Mouse (Mus musculus): ENCODE measurements around the gene Hdgf. TPM values are rescaled to one million over a fixed set of nuclear protein-coding genes. Genes with fewer than 3 reads are reported as not detected.
A peak's percentile ranks its signal among the peaks of the same experiment; 100 is the strongest.

Hdgf gene
- total RNA-seq, 2 experiments from 2014 or later, result 152 to 161 TPM

- intact Hi-C loops (cut with DNase I; ENCODE audit: low total_unique reads), result loop anchor here (2.0 to 10.0 kb wide), 2 partner anchors 25 to 49 kb away; no protein-coding TSS in a partner anchor
- DNase-seq, result peak; percentile 84
These were observed 29.7 kb downstream of the Hdgf start for GRCm38 (mm10) chr3:87935776-87936175.

DNA sequence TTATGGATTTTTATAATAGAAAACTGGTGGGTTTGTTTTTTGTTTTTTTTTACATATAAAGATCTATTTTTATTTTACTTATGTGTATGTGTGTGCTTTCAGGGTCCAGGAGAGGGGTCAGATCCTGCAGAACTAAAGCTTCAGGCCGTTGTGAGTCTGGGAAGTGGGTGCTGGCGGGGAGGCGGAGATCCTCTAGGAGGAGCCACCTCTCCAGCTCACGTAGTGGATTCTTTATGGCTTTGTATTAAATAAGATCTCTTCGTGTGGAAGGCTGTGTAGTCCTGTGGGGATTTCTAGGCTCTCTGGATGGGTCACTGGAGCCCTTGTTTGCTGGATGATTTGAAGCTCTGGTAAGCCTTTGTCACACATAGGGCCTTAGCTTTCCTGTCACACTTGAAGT lies 34.5 kb downstream of the Hdgf start:
- DNase-seq, result no peak
- intact Hi-C loops (cut with DNase I; ENCODE audit: low total_unique reads), result loop anchor here (10.0 kb wide), 1 partner anchor 114 kb away; the partner anchor contains the start of gene Naxe

GRCm38 (mm10) chr3:87942471-87942870 lies 36.4 kb downstream of the Hdgf start:
- intact Hi-C loops (cut with DNase I; ENCODE audit: low total_unique reads), result loop anchor here (10.0 kb wide), 1 partner anchor 112 kb away; the partner anchor contains the start of gene Naxe

GRCm38 (mm10) chr3:87943586-87943985 lies 37.5 kb downstream of the Hdgf start:
- intact Hi-C loops (cut with DNase I; ENCODE audit: low total_unique reads), result loop anchor here (10.0 kb wide), 1 partner anchor 111 kb away; the partner anchor contains the start of gene Naxe
- no peak for DNase-seq

More at GRCm38 (mm10) chr3:87942471-87942870, 36.4 kb downstream of the Hdgf start:
- no peak for DNase-seq

GRCm38 (mm10) chr3:87944838-87945600 lies 38.9 kb downstream of the Hdgf start:
- intact Hi-C loops (cut with DNase I; ENCODE audit: low total_unique reads), result loop anchor here (10.0 kb wide), 1 partner anchor 110 kb away; the partner anchor contains the start of gene Naxe
- peak; percentile 50 for DNase-seq

DNA sequence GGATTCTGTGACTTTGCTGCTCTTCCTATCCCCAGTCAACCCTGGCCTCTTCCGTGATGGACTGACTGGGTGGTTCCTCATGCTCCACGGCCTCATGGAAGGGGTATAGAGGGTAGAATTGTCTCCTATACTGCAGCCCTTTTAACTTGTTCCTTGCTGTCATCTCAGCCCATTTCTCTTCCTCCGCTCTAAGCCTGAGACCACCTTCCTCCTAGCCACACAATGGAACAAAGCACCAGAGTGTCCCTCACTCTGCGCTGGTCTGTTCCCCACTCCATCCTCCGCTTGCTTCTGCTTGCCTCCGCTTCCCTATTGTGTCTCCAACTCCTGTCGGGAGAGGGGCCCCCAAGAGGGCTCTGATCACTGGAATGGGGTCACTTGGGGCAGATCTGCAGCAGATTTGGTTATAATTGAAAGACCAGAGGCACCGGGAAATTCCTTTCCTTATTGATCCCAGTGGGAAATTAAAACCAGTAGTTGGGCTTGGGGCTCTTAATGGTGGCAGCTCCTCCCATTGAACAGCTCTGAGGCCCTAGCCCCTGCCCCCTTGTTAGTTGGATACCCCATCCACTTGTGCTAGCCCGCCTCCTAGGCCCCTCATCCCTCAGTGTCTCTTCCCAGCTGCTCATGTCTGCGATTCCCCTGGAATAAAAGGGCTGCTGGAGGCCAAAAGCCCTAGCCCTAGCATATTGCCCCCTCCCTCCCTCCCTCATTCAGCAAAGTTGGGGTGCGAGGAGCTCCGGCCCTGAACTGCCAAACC lies 39.8 kb downstream of the Hdgf start:
- intact Hi-C loops (cut with DNase I; ENCODE audit: low total_unique reads), result loop anchor here (10.0 kb wide), 1 partner anchor 109 kb away; the partner anchor contains the start of gene Naxe
- no peak for DNase-seq

GRCm38 (mm10) chr3:87946541-87946860 lies 40.4 kb downstream of the Hdgf start:
- no peak for DNase-seq
- intact Hi-C loops (cut with DNase I; ENCODE audit: low total_unique reads), result loop anchor here (10.0 kb wide), 1 partner anchor 108 kb away; the partner anchor contains the start of gene Naxe

DNA sequence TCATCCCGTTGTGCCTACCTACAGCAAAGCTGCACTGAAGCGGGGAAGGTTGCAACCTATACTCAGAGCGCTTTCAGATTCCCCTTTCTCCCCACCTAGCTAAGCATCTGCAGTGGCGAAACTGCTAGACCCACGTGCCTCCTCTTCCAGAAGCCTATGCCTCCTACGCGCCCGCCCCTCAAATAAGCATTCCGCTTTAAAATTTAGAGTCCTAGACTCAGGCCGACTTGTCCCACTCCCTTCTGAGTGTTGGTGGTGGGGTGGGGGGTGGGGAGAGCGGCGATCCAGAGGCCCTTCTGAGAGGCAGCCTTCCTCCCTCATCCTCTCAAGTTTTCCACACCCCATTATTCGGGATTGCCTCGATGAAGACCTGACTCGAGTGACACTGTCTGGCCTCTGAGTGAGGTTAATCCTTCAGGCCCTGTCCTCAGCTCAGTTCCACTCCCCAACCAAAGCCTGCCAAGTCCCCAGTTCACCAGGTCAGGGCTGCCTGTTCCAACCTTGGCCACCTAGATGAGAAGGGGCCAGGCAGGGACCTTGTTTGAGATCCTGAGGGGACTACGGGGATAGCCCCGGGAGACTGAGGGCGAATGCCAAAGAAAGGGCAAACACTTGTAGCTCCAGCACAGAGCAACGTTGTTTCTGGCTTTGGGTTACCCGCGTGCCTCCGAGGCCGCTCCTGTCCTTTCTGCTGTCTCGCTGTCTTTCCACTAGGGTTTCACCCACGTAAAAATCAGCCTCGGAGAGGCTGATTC lies 41.1 kb downstream of the Hdgf start:
- DNase-seq, result no peak
- intact Hi-C loops (cut with DNase I; ENCODE audit: low total_unique reads), result loop anchor here (10.0 kb wide), 1 partner anchor 108 kb away; the partner anchor contains the start of gene Naxe

- intact Hi-C loops (cut with DNase I; ENCODE audit: low total_unique reads), result loop anchor here (10.0 kb wide), 1 partner anchor 107 kb away; the partner anchor contains the start of gene Naxe
- no peak for DNase-seq
These were observed 41.7 kb downstream of the Hdgf start for GRCm38 (mm10) chr3:87947811-87948199.

DNA sequence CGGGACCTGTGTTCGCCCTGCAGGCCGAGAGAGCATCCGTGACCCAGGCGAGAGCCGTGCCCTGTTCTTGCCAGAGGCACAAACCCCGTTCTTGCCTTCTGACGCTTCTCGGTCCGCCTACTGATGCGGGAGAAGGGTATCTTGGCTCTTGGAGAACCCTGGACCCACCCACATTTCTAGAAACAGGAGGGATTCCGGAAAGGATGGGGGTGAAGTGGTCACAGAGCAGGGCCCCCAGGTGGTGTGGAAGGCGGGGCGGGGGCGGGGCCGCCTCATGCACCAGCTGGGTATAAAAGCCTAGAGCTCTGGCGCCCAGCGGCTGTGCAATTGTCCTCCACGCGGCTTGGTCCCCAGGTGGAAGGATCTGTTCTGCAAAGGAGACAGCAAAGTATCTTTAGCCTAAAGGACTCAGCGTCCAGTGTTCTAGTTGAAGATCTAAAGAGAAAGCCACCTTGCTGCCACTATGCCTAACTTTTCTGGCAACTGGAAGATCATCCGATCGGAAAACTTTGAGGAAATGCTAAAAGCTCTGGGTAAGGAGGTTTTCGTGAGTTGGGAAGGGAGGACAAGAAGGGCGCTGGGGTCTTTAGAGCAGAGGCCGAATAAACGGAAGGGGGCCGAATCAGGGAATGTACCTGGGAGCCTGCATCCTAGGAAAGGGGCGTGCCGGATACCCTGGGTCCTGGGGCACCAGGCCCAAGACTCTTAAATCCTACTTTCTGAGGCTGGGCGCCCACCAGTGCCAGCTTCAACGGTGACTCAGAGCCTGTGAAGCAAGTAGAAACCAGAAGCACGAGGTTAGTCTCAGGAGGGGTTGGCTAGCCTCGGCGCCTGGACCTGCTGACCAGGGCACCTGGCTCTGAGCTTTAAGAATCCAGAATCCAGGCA lies 42.5 kb downstream of the Hdgf start, which contains the start of gene Crabp2:
Crabp2 (plus strand) TSS at position 289 of the 888 bp plus-strand sequence.
- no peak for DNase-seq
- intact Hi-C loops (cut with DNase I; ENCODE audit: low total_unique reads), result loop anchor here (10.0 kb wide), 1 partner anchor 106 kb away; the partner anchor contains the start of gene Naxe

DNA sequence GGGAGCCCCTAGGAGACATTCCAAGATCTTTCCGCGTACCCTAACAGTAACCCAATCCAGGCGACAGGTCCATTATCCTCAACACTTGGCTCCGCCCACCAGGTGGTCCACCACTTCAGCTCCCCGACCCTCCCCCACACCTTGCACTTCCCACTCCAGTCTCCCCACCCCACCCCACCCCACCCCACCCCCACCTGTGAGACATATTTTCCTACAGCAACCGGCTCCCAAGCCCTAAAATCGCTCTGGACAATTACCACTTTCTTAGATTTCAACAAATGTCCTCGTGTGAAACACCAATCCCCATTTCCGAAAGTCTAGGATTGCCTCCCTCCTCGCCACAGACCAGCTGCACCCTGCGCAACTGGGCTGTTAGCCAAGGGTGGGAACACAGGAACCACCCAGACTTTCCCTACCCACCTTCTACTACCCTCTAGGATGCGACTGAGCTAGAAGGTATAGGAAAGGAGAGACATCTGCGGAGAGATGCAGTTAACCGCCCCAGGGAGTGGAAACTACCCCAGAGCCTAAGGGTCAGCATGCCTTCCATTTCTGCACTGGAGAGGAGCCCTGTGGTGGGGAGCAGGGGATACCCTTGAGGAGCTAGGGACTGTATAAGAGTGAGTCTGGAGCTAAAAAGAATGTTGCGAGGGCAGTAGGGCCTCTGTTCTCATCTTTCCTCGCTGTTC lies 43.3 kb downstream of the Hdgf start:
- no peak for DNase-seq
- intact Hi-C loops (cut with DNase I; ENCODE audit: low total_unique reads), result loop anchor here (10.0 kb wide), 1 partner anchor 105 kb away; the partner anchor contains the start of gene Naxe

DNA sequence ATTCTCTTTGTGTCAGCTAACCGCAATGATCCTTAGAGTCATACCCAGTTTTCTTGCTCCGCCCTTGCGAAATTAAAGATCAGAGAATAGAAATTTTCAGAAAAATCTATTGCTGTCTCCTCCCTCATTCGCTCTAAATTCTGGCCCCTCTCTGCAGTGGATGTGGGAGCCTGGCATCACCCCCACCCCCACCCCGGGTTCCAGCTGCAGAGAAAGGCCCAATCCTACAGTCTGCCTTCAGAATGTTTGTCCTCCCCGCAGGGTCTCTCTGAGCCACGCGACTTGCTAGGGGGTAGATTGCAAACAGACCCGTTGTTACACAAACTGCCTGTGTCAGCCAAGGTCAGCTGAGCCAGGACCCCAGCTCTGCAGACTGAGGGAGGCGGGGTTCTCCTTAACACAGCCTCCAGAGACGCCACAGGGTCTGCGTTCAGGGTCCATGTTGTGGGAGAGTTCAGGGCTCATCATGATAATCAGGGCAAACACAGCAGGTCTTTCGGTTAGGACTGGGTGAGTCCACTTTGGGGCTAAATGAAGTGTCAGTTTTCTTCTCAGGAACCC lies 43.9 kb downstream of the Hdgf start:
- intact Hi-C loops (cut with DNase I; ENCODE audit: low total_unique reads), result loop anchor here (10.0 kb wide), 1 partner anchor 105 kb away; the partner anchor contains the start of gene Naxe
- no peak for DNase-seq

- intact Hi-C loops (cut with DNase I; ENCODE audit: low total_unique reads), result no loop called here
- DNase-seq, result no peak
These were observed 45.8 kb downstream of the Hdgf start for GRCm38 (mm10) chr3:87951946-87952345.

GRCm38 (mm10) chr3:87952440-87952839 lies 46.3 kb downstream of the Hdgf start:
- intact Hi-C loops (cut with DNase I; ENCODE audit: low total_unique reads), result no loop called here
- DNase-seq, result no peak

- no peak for DNase-seq
- intact Hi-C loops (cut with DNase I; ENCODE audit: low total_unique reads), result no loop called here
These were observed 51.9 kb downstream of the Hdgf start for GRCm38 (mm10) chr3:87958056-87958455.

- intact Hi-C loops (cut with DNase I; ENCODE audit: low total_unique reads), result no loop called here
- DNase-seq, result no peak
These were observed 52.4 kb downstream of the Hdgf start for GRCm38 (mm10) chr3:87958476-87958875.

DNA sequence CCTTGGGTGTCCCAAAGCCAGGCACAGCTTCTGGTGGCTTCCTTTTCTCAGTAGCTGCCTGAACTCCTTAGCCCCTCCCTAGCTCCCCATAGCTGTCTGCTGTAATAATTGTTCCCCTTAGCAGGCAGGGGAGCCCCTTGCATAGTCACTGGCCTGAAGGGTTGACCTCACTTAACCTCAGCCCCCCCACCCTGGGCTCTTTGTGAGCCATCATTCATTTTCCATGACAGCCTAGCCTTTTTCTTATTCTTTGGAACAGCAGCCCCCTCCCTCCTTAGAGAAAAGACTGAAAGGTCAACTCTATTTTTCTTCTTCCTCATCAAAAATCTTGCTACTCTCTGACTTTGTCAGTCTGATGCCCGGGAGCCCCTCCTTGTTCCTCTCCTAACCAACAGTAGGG lies 52.8 kb downstream of the Hdgf start:
- no peak for DNase-seq
- intact Hi-C loops (cut with DNase I; ENCODE audit: low total_unique reads), result no loop called here

All from gastrocnemius, postnatal 14 days (tissue).